Mouse (Mus musculus) hindbrain, embryonic 11.5 days (tissue): ENCODE measurements at regions not wholly inside any gene's neighbourhood (a gene's known extent, or its start where the extent isn't known, plus 50 kb on each side); places are given as distances from the start of the nearest gene placed in this dataset.

Source experiments
- ATAC-seq: fragments of 200-750 bp; cut with Nextera tagmentation; 2 replicates; pipeline ENCODE4 v1.8.0; 2017; ENCODE audit warnings: mild to moderate bottlenecking, moderate TSS enrichment, moderate library complexity; ENCODE audit not compliant: low FRiP score
- DNase-seq: peaks from one replicate; pipeline ENCODE4 v3.0.0-alpha.2; 2015; ENCODE audit warnings: low spot score
- H3K27ac ChIP-seq: fragments of 300-500 bp; sonication (generic); 2 replicates; pipeline ENCODE4 v1.5.1; 2014; ENCODE audit warnings: mild to moderate bottlenecking, low read depth, low read length
- H3K27me3 ChIP-seq: fragments of 300-500 bp; sonication (generic); 2 replicates; pipeline ENCODE4 v1.6.1; 2014; ENCODE audit warnings: mild to moderate bottlenecking, low read length, moderate library complexity, mixed read lengths; ENCODE audit not compliant: control insufficient read depth, insufficient read depth
- H3K36me3 ChIP-seq: fragments of 300-500 bp; sonication (generic); 2 replicates; pipeline ENCODE4 v1.6.1; 2014; ENCODE audit warnings: mild to moderate bottlenecking, low read length, moderate library complexity, mixed read lengths; ENCODE audit not compliant: control insufficient read depth, insufficient read depth
- H3K4me1 ChIP-seq: fragments of 300-500 bp; sonication (generic); replicated peaks from 2 replicates; pipeline ENCODE4 v1.6.1; 2014; ENCODE audit warnings: low read length, mixed read lengths; ENCODE audit not compliant: control insufficient read depth, insufficient read depth
- H3K4me2 ChIP-seq: fragments of 300-500 bp; sonication (generic); replicated peaks from 2 replicates; pipeline ENCODE4 v1.6.1; 2014; ENCODE audit warnings: mild to moderate bottlenecking, low read depth, low read length
- H3K4me3 ChIP-seq: fragments of 300-500 bp; sonication (generic); 2 replicates; pipeline ENCODE4 v1.5.1; 2014; ENCODE audit warnings: low read depth, low read length
- H3K9ac ChIP-seq: fragments of 300-500 bp; sonication (generic); 2 replicates; pipeline ENCODE4 v1.6.1; 2014; ENCODE audit warnings: low read depth, low read length
- H3K9me3 ChIP-seq: fragments of 300-500 bp; sonication (generic); 2 replicates; pipeline ENCODE4 v1.6.1; 2016; ENCODE audit warnings: low read length; ENCODE audit not compliant: control insufficient read depth
- WGBS: fragments of 180-500 bp; shearing (Covaris S2); extraction: QIAGEN DNeasy Blood & Tissue Kit; methylation state at CpG from one replicate; pipeline ENCODE4 v1.1.7; 2014; 5-methylcytosine and 5-hydroxymethylcytosine counted together

DNA sequence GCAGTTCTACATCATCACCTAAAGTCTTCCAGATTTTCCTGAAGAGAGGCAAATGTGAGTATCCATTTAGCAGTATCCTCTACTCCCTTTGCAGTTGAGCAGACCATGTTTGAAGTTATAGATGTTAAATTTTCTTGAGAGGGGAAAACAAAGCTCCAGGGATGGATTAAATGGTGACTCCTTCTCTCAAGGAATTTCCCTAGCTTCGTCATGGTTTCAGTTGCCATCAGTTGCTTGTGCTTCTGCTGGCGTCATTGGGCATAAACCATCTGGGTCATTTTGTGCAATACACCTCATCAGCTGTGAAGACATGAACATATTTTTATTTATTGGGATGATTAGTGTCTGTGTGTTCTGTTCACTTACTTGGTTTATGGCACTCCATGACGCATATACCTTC, 72.7 kb upstream of the Cdkn2b start:
- Histone ChIP-seq H3K4me3 (no peak overlapping the region), H3K9ac (no peak overlapping the region), H3K36me3 (no peaks in the 10 kb centered on the region), H3K27ac (no peak overlapping the region), H3K4me1 (no peaks in the 10 kb centered on the region), H3K27me3 (no peaks in the 10 kb centered on the region), H3K9me3 (no peaks in the 10 kb centered on the region), H3K4me2 (no peak overlapping the region)
- DNase-seq (no peak), ATAC-seq (no peak)
- WGBS: 93% methylated on average over 3 of the region's 3 CpGs

DNA sequence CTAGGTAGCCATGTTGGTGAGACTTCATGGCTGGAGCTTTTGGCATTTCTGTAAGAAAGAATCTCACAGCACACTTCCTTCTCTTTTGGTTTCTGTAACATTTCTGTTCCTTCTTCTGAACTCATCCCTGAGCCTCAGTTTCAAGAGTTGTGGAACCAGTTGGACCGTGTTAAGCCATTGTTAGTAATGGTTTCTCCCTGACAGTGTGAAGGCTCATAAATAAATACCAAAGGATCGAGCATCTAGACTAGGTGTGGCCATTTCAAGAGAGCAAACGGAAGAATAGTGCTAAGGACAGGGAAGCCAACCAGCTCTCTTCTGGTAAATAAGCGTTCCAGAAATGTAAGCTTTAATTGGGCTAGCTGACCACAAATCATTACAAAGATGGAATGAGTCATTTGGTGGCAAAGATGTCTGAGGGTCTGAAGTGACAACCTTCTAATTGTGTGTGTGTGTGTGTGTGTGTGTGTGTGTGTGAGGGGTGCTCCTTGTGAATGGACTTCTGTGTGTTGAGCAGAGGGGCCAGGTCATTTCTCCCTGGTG, 71.7 kb upstream of the Cdkn2b start:
- WGBS: 87% methylated on average over 4 of the region's 4 CpGs
- Histone ChIP-seq H3K9me3 (no peaks in the 10 kb centered on the region), H3K27ac (no peak overlapping the region), H3K36me3 (no peaks in the 10 kb centered on the region), H3K9ac (no peak overlapping the region), H3K4me2 (no peak overlapping the region), H3K4me1 (no peaks in the 10 kb centered on the region), H3K27me3 (no peaks in the 10 kb centered on the region), H3K4me3 (no peak overlapping the region)
- no peak for ATAC-seq
- DNase-seq: no peak

DNA sequence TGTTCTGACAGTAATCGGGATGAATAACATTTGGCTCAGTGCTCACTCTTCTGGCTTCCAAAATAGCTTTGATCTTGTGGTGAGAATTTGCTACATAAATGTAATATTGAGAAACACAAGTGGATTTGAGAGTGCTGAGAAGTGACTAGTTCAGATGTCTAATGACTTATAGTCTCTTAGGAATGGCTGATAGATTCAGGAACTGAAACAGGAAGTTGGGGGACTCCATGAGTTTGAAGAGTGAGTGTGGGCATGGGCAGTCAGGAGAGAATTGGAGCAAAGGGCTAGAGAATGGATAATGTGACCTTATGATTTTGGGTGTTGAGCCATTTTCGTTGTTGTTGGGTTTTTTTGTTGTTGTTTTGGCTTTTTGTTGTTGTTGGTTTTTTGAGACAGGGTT, 70.9 kb upstream of the Cdkn2b start:
- Histone ChIP-seq H3K27me3 (no peaks in the 10 kb centered on the region), H3K27ac (no peak overlapping the region), H3K4me1 (no peaks in the 10 kb centered on the region), H3K36me3 (no peaks in the 10 kb centered on the region), H3K9me3 (no peaks in the 10 kb centered on the region), H3K4me2 (no peak overlapping the region), H3K9ac (no peak overlapping the region), H3K4me3 (no peak overlapping the region)
- WGBS: 91% methylated on average over 2 of the region's 2 CpGs
- no peak for ATAC-seq
- no peak for DNase-seq

DNA sequence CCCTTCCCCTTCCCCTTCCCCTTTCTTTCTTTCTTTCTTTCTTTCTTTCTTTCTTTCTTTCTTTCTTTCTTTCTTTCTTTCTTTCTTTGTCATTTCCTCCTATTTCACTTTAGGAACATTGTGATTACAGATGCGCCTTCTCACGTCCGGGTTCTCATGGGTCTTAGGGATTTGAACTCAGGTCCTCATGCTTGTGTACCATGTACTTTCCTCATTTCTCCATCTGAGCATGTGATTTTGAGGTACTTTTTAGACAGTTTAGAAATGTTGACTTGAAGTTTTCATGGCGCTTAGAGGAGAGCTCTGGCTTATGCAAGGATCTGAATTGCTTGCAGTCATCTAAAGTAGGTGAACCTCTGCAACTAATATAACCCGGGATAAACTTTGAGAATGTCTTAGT, 70.2 kb upstream of the Cdkn2b start:
- H3K4me1 ChIP-seq: no peaks in the 10 kb centered on the region

DNA sequence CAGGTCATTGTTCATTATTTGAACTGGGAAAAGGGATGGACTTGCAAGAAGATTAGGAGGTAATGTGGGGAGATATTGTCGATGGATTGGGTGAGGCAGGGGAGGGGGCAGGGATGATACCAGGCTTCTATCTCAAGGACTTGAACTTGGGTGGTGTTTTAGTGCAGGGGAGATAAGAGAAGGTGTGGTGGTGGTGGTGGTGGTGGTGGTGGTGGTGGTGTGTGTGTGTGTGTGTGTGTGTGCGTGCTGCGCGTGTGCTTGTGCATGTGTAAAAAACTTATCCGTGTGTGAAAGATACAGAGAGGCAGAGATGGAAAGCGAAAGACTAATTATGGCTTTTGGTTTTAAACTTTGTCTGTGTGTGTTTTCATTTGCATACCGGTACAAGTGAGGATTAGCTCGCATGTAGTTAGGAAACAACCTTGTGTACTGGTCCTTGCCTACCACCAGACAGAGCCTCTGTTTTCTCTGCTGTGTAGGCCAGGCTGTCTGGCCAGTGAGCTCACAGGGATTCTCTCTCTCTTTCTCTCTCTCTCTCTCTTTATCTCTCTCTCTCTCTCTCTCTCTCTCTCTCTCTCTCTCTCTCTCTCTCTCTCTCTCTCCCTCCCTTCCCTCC, 69.6 kb upstream of the Cdkn2b start:
- Histone ChIP-seq H3K9me3 (no peaks in the 10 kb centered on the region), H3K4me1 (no peaks in the 10 kb centered on the region), H3K27me3 (no peaks in the 10 kb centered on the region), H3K36me3 (no peaks in the 10 kb centered on the region), H3K27ac (no peak overlapping the region), H3K9ac (no peak overlapping the region), H3K4me3 (no peak overlapping the region), H3K4me2 (no peak overlapping the region)
- no peak for DNase-seq
- 93% methylated on average over 8 of the region's 8 CpGs for WGBS
- no peak for ATAC-seq

More for the DNA sequence above, 70.2 kb upstream of the Cdkn2b start:
- Histone ChIP-seq H3K4me2 (no peak overlapping the region), H3K36me3 (no peaks in the 10 kb centered on the region), H3K9ac (no peak overlapping the region), H3K27me3 (no peaks in the 10 kb centered on the region), H3K4me3 (no peak overlapping the region), H3K27ac (no peak overlapping the region), H3K9me3 (no peaks in the 10 kb centered on the region)
- WGBS: 93% methylated on average over 5 of the region's 5 CpGs
- DNase-seq (no peak), ATAC-seq (no peak)

DNA sequence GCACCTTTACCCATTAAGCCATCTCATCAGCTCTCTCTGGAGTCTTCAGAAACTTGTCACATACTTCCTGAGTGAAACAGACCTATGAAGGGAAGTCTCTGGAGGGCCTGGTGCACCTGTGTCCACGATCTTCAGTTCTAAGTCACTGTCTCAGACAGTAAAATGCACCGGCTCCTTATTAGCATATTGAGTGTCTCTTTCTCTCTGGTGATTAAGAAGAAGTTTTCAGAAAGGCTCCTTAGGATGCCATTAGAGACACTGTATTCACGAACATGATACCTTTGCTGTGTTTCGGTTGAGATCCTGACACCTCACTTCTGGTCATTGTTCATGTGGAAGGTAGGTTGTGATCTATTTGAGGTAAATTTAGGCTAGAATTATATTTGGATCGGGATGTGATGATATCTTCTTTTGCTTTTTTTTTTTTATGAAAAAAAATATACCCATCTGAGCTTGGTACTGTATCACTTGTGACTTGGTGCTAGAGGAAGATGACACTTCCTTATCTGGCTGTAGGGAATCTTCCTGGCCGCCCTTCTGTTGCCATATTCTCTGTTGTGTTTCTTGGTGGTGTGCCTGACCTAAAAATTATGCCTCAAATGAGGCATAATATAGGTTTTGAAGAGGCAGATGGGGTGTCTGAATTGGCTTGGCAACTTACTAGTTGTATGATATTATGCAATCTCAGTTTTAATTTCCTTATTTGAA, 68.9 kb upstream of the Cdkn2b start:
- H3K4me1 ChIP-seq: no peaks in the 10 kb centered on the region
- H3K27ac ChIP-seq: no peak overlapping the region
- H3K4me3 ChIP-seq: no peak overlapping the region
- no peak for DNase-seq
- 90% methylated on average over 6 of the region's 6 CpGs for WGBS
- no peaks in the 10 kb centered on the region for H3K36me3 ChIP-seq
- no peak overlapping the region for H3K4me2 ChIP-seq
- no peak for ATAC-seq
- no peak overlapping the region for H3K9ac ChIP-seq
- H3K27me3 ChIP-seq: no peaks in the 10 kb centered on the region
- no peaks in the 10 kb centered on the region for H3K9me3 ChIP-seq

DNA sequence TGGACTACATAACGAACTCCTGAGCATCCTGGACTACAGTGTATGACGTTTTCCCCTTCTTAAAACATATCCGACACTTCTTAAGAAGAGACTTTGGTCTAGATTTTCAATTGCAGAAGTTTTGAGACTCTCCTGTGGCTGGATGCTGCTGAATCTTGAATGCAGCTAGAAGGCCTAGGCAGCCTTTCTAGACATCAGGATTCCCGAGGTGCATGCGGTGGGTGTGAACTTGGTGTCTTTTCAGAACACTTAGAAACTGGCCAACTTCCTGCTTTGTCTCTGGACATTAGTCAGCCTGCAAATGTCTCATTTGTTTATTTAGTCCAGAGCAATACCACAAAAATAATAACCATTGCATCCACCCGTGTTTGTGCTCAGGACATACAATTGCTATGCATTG, 61.8 kb upstream of the Cdkn2b start:
- Histone ChIP-seq H3K36me3 (no peaks in the 10 kb centered on the region), H3K27ac (no peak overlapping the region), H3K9me3 (no peaks in the 10 kb centered on the region), H3K4me2 (no peak overlapping the region), H3K4me3 (no peak overlapping the region), H3K27me3 (no peaks in the 10 kb centered on the region), H3K9ac (no peak overlapping the region), H3K4me1 (no peaks in the 10 kb centered on the region)
- no peak for DNase-seq
- no peak for ATAC-seq
- 77% methylated on average over 6 of the region's 6 CpGs for WGBS

DNA sequence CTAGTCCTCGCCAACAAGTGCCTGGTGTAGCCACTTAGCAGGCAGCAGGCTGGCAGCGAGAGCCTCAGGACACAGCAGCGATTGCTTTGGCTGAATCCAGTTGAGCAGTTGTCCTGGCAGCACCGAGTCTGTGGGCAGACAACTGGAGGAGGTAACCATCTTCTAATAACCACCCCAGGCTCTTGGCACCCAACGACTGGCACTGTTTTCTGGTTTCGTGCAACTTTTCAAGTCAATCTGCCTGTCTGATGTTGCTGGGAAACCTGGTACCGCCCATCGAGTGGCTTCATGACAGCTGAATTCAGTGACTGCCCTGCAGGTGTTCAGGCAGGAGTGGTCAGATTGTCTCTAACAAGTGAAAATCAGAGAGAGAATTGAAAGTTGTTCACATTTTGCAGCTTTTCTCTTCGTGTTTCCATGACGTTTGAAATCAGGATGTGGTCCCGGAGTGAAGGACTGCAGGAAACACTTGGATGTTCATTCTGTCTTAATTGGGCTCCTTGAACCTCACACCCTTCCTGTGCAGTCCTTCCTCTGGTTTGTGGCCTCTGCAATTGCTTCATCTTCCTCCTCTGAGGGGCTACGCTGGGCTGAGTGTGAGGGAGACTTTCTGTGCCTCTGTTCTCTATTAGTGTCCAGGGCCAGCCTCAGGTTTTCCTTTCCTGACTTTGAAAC, 58.1 kb upstream of the Cdkn2b start:
- H3K4me1 ChIP-seq: no peaks in the 10 kb centered on the region
- no peaks in the 10 kb centered on the region for H3K9me3 ChIP-seq
- H3K27ac ChIP-seq: no peak overlapping the region
- H3K36me3 ChIP-seq: no peaks in the 10 kb centered on the region
- H3K4me2 ChIP-seq: no peak overlapping the region
- no peaks in the 10 kb centered on the region for H3K27me3 ChIP-seq
- H3K4me3 ChIP-seq: no peak overlapping the region
- DNase-seq (no peak), ATAC-seq (no peak)
- no peak overlapping the region for H3K9ac ChIP-seq
- WGBS: 85% methylated on average over 12 of the region's 12 CpGs
